Mouse (Mus musculus) left cerebral cortex, adult 18-20 months (tissue): ENCODE results near the gene Shank1. TPM values are rescaled to one million over a fixed set of nuclear protein-coding genes. Genes with fewer than 3 reads are reported as not detected.

Experiments used
- DNase-seq, 2 experiments: peaks; one replicate each; pipeline ENCODE4 v3.0.0; 2021 to 2022; ENCODE audit warnings: low spot score in 2 of 2, mixed read lengths in 1 of 2
- total RNA-seq, 2 experiments: library from RNA; stranded (reverse); gene quantifications; 2 replicates each; pipeline ENCODE4 v1.2.3; 2021

Shank1 gene
- total RNA-seq, 2 experiments from 2014 or later, result 519 to 589 TPM

DNA sequence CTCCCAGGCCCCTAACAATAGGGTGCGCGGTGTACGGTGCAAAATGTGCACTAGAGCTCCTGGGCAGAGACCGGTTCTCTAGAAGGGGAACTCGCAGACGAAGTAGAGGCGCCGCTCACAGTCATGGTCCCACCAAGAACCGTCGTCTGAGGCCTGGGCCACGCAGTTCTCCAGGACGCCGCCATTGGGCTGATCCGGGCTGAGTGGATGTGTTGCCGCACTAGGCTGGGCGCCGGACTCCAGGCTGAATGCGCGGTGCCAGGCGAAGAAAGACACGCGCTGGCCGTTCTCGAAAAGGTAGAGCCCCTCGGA lies 5.6 kb upstream of the Shank1 start:
- DNase-seq, result no peak

DNA sequence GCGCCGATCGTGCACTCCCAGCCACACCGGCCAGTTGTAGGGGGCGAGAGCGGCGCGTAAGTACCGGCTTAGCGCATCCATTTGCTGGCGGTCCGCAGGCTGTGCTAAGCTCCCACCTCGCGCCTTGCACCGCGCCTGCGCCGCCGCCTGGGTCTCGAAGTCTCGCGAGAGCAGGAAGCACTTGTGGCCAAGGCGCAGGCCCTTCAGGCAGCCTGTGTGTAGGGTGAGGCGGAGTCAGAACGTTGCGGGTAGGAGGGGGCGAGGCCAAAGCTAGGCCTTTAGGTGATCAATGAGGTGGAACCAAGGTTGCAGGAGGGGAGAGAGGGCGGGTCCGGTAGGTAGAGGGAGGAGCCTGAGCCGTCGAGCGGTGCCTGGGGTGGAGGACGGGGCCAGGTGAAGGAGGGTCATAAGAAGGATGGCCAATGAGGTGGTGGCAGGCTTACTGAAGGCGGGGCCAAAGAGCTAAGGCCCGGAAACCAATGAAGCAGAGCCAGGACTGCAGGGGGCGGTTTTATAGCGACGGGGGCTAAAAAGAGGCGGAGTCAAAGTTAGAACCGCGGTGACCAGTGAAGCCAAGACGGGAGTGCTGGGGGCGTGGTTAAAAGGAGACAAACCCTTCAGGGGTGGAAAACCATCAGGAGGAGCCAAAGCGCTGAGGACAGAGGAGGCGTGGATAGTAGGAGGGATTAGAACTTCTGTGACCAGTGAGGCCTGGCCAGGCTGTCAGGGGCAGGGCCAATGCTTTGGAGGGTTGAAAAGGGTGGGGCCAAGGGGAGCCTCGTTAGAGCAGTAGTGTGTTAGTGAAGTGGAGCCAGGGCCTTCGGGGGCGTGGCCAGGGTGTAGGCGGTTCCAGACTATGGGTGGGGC lies 5.0 kb upstream of the Shank1 start:
- peak; percentile 97 for DNase-seq

DNA sequence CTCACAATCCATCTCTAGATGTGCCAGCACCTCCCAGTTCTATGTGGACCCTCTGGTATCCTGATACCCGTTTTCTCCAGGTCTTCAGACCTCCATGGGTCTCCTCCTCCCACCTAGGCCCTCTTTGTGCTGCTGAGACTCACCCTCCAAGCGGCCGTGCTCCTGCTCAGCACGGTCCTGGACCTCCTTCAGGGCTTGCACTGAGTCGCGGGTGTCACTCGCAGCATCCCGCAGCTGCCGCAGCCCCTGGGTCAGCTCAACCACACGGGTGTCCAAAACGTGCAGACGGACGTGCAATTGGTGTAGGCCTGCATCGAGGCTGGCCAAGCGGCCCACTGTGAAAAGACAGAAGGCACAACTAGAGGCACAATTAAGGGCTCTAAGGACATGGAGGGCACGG lies 4.4 kb upstream of the Shank1 start:
- DNase-seq, result no peak

DNA sequence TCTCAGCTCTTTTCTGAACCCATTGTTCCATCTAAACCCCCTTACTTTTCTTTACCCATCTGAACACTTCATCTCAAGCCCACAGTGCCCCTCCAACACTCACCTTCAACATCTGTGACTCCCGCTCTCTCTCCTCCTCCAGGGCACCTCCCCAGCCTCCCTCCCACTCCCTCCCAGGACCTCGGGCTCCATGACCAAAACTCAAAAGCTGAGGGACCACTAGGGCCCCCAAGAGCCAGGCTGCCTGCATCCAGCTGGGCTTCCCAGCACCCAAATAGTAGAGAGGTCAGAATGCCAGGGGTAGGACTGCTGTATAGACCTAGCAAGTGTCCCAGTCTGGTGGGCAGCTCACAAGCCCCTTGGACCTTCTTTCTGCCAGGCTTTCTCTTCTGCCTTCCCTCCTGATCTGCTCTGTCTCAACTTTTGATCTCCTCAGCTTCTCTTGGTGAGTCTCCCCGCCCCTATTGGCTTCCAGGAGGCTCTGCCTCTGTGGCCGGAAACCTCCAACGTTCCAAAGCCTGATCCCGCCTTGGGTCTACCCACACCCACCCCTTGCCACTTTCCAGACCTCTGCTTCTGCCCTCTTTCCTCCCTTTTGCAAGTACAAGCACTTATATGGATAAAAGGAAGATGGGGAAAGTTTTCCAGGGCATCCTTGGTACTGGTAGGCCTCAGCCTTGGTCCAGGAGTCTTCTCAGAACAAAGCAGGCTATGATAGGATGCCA lies 3.4 kb upstream of the Shank1 start, which contains the start of gene Clec11a:
TSS of gene Clec11a (minus strand) at position 387 of the 725 bp plus-strand sequence.
- no peak for DNase-seq

DNA sequence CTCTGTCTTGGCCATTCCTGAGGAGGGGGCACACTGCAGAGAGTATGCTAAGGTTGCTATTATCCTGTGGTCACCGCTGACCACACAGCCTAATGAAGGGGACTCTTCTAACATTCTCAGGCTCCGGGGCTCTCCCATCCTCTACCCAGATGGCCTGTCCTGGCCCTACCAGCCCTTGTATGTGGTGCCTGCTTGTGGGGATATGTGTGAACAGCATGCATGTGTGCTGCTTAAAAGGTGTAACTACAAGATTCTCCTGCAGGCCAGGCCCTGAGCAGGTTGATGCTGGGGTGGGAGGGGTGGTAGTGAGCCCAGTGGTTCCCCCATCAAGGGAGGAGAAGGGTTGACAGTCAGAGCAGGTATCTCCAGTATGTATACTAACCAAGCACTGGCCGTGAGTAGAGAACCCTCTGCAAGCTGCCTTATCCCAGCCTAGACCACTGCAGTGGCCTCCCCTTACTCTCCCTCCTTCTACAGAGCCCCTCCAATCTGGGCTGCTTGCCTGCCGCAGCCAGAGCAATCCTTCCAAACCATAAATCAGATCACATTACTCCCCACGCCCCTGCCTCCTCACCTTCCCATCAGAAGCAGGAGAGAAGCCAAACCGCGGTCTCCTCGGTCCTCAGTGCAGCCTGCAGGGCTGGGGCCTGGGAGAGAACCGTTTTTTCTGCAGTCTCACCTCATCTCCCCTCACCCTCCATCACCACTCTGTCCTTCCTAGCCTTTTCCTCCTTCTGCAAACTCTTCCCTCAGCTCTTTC lies 2.6 kb upstream of the Shank1 start:
- DNase-seq, result no peak

DNA sequence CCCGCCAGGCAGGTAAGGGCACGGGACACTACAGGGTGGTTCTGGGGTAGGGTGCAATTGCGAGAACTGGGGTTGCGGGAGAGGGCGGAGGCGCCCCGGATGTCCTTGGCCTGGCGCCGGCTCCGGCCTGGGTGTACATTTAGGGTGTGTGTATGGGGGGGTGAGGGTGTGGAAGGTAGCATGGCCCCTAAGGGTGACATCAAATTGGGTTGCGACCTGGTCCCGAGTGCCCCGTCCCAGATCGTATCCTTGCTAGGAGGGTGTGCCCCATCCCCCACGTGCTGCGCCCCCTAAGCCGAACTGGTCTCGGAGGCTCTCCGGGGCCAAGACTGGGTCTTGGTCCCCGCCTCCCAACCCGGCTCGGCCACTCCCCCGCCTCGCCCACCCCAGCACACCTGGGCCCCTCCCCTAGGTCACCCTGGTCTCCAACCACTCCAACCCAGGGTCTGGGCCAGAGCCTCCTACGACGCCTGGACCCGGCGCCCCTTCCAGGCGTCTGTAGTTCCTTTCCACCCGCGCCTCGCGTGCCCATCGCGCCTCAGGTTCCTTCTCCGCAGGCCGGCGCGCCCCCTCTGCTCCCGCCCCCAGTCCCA lies 328 bp downstream of the Shank1 start:
- no peak for DNase-seq

DNA sequence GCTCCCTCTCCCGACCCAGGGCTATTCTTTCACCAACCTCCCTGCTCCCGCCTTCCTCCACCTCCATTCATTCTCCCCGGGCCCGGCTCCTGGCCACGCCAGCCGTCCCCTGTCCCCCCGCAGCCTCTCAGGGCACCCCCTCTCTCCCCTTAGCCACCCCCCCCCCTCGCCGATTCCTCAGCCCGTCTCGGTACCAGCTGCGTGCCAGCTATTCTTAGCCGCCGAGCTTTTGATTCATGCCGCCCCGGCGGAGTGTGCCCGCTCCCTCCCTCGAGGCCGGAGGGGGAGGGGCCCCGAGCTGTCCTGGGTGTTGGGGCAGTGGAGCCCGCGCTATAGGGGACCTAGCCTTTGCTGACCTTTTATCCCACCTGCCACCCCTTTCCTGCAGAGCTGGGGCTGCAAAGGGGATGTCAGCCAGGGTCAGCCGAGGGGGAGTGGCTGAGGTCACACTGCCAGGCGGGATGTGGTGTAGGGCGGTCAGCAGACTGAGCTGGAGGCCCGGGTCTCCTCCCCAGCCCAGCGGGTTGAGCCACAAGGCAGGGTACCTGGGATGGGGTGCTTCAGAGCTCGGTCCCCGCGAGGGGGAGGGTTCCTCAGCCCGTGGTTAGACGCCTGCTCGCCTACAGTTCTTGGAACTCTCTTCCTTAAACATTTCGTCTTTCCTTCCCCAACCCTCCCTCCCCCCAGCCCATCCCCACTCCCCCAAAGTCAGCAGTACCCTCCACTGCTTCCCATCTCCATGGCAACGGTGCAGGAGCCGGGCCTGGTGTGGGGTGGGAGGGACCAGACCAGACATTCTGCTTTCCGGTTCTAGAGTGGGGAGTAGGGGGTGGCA lies 1.0 kb downstream of the Shank1 start:
- peak; percentile 76 to 88 for DNase-seq

DNA sequence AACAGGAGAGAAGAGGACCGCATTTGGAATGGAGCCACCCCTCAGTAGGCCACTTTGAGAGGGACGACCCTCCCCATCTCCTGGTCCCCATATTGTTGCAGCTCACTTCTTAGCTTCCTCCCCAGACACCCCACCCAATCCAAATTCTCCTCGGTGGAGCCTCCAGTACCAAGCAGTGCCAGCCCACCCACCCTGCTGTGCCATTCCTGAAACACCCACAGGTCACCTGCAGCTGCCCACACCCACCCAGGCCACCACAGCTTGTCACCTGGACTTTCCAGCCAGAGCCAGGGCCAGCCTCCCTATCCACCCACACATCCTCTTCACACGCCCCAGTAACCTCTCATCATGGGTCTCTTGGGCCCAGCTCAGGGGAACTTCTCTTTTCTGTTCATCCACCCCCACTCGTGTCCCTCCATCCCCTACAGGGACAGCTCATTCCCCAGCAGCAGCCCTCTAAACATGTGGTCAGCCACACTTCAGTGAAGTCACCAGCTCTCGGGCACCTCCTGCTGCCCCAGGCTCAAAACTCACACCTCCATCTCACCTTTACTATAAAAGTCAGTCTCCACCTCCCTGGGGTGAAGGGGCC lies 1.8 kb downstream of the Shank1 start:
- DNase-seq, result peak; percentile 45 to 61

DNA sequence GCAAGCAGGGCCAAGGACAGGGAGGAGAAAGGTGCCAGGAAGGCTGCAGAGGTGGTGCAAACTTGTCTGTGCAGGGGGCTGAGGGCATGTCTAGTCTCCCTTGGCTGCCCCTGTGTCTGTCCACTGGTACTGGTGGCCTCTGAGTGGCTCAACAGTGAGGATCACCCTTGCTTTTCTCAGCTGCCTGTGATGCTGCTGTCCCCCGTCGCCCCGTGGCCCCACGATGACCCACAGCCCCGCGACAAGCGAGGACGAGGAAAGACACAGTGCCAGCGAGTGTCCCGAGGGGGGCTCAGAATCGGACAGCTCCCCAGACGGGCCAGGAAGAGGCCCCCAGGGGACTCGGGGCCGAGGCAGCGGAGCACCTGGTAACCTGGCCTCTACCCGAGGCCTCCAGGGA lies 2.4 kb downstream of the Shank1 start:
- DNase-seq, result no peak

DNA sequence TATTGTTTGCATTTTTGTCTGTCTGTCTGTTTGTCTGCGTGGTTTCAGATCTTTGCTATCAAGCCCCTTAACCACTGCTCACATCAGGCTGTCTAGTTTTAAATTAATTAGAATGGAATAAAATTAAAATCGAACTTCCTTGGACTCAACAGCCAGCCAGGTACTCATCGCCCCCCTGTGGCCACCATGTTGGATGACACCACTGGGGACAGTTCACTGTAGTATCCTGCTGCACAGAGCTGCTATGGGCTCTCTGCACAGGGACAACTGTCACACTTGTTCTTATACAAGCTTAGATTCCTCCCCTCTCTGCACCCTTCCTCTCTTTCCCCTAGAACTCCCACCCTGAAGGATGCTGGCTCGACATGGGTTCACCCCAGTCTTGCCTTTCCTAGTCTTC lies 7.9 kb downstream of the Shank1 start:
- DNase-seq, result no peak

DNA sequence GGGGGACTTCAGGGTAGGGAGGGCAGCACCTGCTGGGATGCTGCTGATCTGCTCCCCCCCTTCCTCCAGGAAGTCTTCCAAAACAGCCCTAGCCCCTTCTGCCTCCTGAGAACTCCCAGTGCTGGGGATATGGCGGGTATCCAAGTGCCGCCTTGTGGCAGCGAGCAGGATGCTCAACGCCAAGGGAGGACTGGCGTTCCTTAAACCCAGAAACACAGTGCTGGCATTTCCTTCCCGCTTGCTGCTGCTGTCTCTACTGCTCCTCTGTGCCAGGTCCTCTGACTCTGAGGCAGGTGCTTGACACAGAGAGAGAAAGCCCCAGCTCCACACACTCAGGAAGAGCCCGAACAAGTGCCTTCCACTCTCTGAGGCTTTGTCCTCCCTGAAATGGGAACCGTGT lies 10.8 kb downstream of the Shank1 start:
- DNase-seq, result peak; percentile 66 to 70

DNA sequence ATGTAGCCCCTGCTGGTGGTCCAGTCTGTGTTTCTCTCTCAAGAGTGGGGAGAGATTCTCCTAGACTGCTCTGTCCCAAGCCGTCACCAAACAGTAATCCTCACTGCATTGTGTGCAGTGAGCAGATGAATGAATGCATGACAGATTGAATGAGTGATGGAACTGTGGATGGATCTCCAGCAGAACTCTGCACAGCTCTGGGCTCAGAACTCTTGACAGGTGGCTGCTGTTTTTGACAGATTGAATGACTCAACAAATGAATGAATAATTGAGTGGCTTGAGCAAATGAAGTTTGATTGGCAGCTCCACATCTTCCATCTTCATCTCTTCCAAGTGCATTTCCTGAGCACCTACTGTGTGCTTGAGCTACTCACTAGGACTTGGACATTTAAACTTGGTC lies 12.2 kb downstream of the Shank1 start:
- DNase-seq, result no peak

DNA sequence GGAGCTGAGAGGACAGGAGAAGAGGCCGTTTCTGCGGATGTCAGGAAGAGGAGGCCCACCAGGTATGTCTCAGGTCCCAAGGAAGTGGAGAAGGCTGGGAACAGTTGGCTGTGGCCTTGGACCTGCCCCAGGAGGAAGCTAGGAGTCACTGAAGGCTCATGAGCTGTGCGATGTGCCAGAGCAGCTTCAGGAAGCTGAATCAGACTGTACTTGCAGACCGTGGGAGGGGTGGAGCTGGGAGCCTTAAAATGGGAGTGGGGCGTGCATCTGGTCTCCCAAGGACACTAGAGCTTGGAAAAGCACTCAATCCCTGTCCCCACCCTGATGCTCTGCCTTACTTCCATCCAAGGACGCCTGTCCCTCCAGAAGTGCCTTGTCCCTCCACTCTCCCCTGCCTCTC lies 16.6 kb downstream of the Shank1 start:
- no peak for DNase-seq

DNA sequence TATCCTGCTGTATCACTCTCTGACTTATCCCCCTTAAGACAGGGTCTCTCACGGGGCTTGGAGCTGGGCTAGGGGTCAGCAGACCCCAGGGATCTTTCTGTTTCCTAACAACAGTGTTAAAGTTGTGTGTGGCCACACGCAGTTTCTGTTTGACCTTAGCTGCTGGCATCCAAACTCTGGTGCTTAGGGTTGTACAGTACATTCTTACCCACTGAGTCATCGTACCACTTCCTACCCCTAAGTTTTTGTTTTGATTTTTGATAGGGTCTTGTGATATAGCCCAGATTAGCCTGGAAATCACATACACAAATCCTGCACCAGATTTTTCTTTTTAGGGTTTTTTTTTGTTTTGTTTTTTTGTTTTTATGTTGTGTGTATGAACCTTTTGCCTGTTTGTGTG lies 22.3 kb downstream of the Shank1 start:
- DNase-seq, result no peak

DNA sequence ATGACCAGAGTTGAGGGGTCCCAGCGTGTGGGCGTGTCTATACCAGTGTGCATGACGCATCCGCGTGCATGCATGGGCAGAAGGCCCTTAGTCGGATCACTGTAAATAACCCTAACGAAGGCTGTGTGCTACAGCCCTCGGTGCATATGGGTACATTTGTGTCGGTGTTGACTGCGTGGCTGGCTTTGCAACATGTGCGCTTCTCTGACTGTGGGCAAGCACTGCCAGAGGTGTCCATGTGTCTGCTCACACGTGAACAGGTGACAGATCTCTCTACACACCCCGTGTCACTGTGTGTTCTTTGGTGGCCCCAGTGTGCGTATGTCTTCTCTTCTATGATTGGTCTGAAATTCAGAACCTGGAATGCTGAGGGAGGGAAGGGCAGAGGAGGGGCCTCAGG lies 24.1 kb downstream of the Shank1 start:
- no peak for DNase-seq

DNA sequence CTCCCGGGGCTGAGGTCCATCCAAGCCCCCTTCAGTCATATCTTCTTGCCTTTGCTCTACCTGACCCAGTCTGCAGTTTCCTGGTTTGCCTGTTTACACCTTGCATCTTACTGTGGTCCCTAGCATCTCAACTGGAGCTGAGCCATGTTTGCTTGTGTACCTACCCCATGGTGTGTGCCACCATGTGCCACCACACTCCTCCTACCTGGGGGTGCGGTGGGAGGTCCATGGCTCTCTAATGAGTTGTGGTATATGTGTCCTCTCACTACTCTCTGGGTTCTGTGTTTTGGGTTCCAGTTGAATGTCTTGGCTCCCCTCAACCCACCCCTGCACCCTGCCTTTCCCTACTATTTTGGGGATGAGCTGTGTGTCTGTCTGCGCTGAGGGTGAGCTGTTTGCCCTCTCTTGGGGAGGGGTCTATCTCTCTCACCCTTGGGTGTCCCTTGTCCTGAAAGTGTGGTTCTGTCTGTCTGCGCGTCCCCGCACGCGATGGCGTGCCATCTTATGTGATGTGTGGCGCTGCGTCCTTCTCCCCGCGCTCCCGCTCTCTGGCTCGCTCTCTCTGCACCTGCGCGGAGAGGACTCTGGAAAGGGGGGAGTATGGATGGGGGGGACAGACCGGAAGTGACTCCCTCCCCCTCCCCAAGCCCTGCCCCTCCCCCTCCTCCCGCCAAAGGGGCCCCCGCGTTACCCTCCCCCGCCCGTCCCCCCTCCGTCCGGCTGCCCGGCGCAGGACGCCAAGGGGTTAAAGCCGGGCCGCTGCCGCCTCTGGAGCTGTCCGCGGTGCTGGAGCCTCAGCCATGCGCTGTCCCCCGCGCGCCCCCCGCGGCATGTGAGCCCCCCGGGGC lies 25.2 kb downstream of the Shank1 start:
- DNase-seq, result no peak

DNA sequence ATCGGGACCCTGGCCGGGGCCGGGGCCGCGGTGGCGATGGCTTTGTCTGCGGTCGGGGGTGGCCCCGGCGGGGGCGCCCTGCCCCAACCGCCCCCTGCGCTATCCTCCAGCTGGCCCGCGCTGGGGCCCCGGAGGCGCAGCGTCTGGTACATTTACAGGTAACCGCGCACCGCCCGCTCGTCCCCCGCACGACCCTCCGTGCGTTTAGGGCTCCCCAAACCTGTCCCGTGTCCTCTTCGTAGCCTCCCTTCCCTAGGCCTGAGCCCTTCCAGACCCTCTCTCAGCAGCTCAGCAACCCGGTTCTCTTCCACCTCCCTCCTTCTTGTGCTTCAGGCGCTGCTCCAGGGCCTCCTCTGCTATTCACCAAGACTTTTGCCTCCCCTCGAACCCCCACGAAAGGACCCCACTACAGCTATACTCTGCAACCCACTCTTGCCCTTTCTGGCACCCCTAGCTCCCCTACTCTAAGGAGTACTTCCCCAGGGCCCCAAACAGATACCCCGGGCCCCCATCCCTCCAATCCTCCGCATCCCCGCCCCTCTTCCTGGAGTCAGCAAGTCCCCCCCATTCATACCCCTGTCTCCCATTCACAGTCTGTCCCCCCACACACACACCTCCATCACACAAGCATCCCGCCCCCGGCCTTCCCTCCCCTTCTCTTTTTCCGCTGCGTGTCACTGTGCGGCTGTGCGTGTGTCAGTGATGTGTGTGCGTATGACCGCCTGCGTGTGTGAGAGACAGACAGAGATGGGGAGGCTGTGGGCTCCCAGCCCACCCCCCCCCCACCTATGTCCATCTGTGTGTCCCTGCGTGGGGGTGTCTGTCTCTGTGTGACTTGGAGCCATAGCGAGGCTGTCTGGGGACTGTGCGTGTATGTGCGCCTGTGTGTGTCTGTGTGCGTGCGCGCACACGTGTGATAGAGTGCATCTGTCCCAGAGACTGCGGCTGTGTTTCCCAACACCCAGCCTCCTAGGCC lies 26.3 kb downstream of the Shank1 start:
- DNase-seq, result no peak
